Comparison of ENCODE assay signal across 20 mouse cellular contexts in the genomic region with DNA sequence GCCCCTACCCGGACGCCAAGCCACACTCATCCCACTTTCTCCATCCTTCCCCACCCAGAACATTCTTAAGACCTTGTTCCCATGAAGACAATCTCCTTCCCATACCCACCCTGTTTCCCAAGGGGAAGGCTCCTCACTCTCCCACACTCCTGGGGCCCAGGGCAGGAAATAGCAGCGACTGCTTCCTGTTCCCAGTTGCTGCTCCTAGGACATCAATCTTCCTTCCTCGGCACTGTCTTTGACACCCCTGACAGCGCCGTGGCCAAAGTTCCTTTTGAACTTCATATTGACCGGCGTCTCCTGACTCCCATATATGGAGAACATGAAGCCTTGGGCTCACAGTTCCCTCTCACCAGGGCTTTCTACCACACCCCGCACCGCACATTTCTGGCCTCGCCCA.
DNase-seq lines count a peak whose midpoint lies in the region; ATAC-seq and TF ChIP-seq lines count a peak whose summit lies in the region.
"Had no signal": no experiment of that assay in that cellular context is flagged by ENCODE, and none has a peak within 500 bp of the region (broad histone marks: within the 10 kb centered on the region; RNA-seq: fewer than 3 reads in every experiment).

No protein-coding gene starts in this region.

- no peaks in the 10 kb centered on the region for H3K9me3 ChIP-seq in heart, embryonic 11.5 days (replicated peaks; ENCODE audit: control insufficient read depth, low read length)
- H3K9me3 ChIP-seq in hindbrain, embryonic 14.5 days (ENCODE audit: control insufficient read depth, low read length): no peaks in the 10 kb centered on the region
- H3K9me3 ChIP-seq: forebrain, embryonic 15.5 days; G1E; heart, embryonic 15.5 days; hindbrain, embryonic 10.5 days; limb, embryonic 10.5 days; liver, embryonic 13.5 days; megakaryocyte, embryonic 14.5 days had no signal

- WGBS in heart, embryonic 11.5 days (ENCODE audit: insufficient replicate concordance): 56% methylated on average over 11 of the region's 11 CpGs
- WGBS in hindbrain, embryonic 14.5 days: 71% methylated on average over 11 of the region's 11 CpGs

- H3K9ac ChIP-seq in heart, embryonic 11.5 days (ENCODE audit: low read depth, low read length): no peak overlapping the region
- no peak overlapping the region for H3K9ac ChIP-seq in hindbrain, embryonic 14.5 days
- H3K9ac ChIP-seq: forebrain, embryonic 15.5 days; heart, embryonic 15.5 days; liver, embryonic 13.5 days had no signal

- no peak for ATAC-seq in heart, embryonic 11.5 days (replicated peaks; ENCODE audit: insufficient number of reproducible peaks, low FRiP score, low TSS enrichment)
- no peak for ATAC-seq in megakaryocyte-erythroid progenitor cell, adult 5-6 weeks (replicated peaks; ENCODE audit: low FRiP score, low TSS enrichment, poor library complexity, severe bottlenecking)
- ATAC-seq in hindbrain, embryonic 14.5 days (ENCODE audit: low FRiP score): no peak
- ATAC-seq: forebrain, embryonic 15.5 days; inflammation-experienced regulatory T-cells, adult 6 months; midbrain, embryonic 16.5 days had no signal

- H3K27me3 ChIP-seq in heart, embryonic 11.5 days (ENCODE audit: control insufficient read depth, insufficient read depth, low read length): no peaks in the 10 kb centered on the region
- no peaks in the 10 kb centered on the region for H3K27me3 ChIP-seq in testis, adult 2 months (ENCODE audit: control insufficient read depth, insufficient read depth, low read length)
- no peaks in the 10 kb centered on the region for H3K27me3 ChIP-seq in hindbrain, embryonic 14.5 days (ENCODE audit: control insufficient read depth, insufficient read depth, low read length)
- H3K27me3 ChIP-seq: forebrain, embryonic 15.5 days; liver, embryonic 13.5 days had no signal

- no peak for TF ChIP-seq POLR2A in testis, adult 2 months (IDR thresholded peaks at IDR 0.05; ENCODE audit: control insufficient read depth, low read depth, low read length)

- no peak overlapping the region for H3K4me3 ChIP-seq in heart, embryonic 11.5 days (ENCODE audit: low read depth, low read length)
- peak overlapping the region; percentile 44 for H3K4me3 ChIP-seq in testis, adult 2 months (ENCODE audit: control insufficient read depth, low read depth, low read length)
- H3K4me3 ChIP-seq in hindbrain, embryonic 14.5 days (replicated peaks; ENCODE audit: low read length): no peak overlapping the region
- H3K4me3 ChIP-seq: erythroblast, embryonic 14.5 days; forebrain, embryonic 15.5 days; heart, embryonic 15.5 days; hindbrain, embryonic 10.5 days; layer of hippocampus, adult 2 months; left cerebral cortex, adult 2 months; limb, embryonic 10.5 days; liver, embryonic 13.5 days; megakaryocyte, embryonic 14.5 days had no signal

- peak; percentile 92 for DNase-seq in heart, adult 11 months
- no peak for DNase-seq in testis, postnatal 10 days (ENCODE audit: low spot score)
- peak; percentile 44 for DNase-seq in kidney, postnatal 10 days
- DNase-seq in hindbrain, embryonic 14.5 days (ENCODE audit: low spot score): no peak
- DNase-seq: liver, embryonic 13.5 days; thymus, adult 18-20 months had no signal

- H3K4me1 ChIP-seq in heart, embryonic 11.5 days (ENCODE audit: control insufficient read depth, insufficient read depth, low read length): no peaks in the 10 kb centered on the region
- H3K4me1 ChIP-seq in testis, adult 2 months (ENCODE audit: control insufficient read depth, insufficient read depth, low read length): peaks cover 3% of the 10 kb centered on the region
- no peaks in the 10 kb centered on the region for H3K4me1 ChIP-seq in hindbrain, embryonic 14.5 days (replicated peaks; ENCODE audit: control insufficient read depth, insufficient read depth, low read length)

- H3K4me2 ChIP-seq in heart, embryonic 11.5 days: no peak overlapping the region
- no peak overlapping the region for H3K4me2 ChIP-seq in hindbrain, embryonic 14.5 days (replicated peaks)
- H3K4me2 ChIP-seq: forebrain, embryonic 15.5 days; heart, embryonic 15.5 days; liver, embryonic 13.5 days had no signal

- H3K27ac ChIP-seq in heart, embryonic 11.5 days (ENCODE audit: low read depth, low read length): no peak overlapping the region
- no peak overlapping the region for H3K27ac ChIP-seq in testis, adult 2 months (ENCODE audit: control insufficient read depth, insufficient read depth, low read depth, low read length)
- no peak overlapping the region for H3K27ac ChIP-seq in hindbrain, embryonic 14.5 days
- H3K27ac ChIP-seq: forebrain, embryonic 15.5 days; heart, embryonic 15.5 days; hindbrain, embryonic 10.5 days; layer of hippocampus, adult 2 months; left cerebral cortex, adult 2 months; limb, embryonic 10.5 days; liver, embryonic 13.5 days had no signal

- H3K36me3 ChIP-seq in heart, embryonic 11.5 days (ENCODE audit: control insufficient read depth, insufficient read depth, low read length): no peaks in the 10 kb centered on the region
- H3K36me3 ChIP-seq in testis, adult 2 months (ENCODE audit: control insufficient read depth, insufficient read depth, low read length): no peaks in the 10 kb centered on the region
- no peaks in the 10 kb centered on the region for H3K36me3 ChIP-seq in hindbrain, embryonic 14.5 days (replicated peaks; ENCODE audit: control insufficient read depth, insufficient read depth)
- H3K36me3 ChIP-seq: forebrain, embryonic 15.5 days; G1E; heart, embryonic 15.5 days; hindbrain, embryonic 10.5 days; limb, embryonic 10.5 days; liver, embryonic 13.5 days had no signal

- no peak for TF ChIP-seq CTCF in testis, adult 2 months (IDR thresholded peaks at IDR 0.05; ENCODE audit: control insufficient read depth, insufficient read depth, insufficient replicate concordance, low read depth, low read length)

Comparison
In these comparisons a context has a peak if more than half of its experiments do, and no peak if none do; other contexts are left out.
1. DNase-seq: peak in heart, adult 11 months (single experiment) and kidney, postnatal 10 days (single experiment); none in testis, postnatal 10 days (single experiment) and hindbrain, embryonic 14.5 days (single experiment).